Mouse (Mus musculus) forebrain, embryonic 10.5 days (tissue): ENCODE data around the gene Nxph3. TPM values are rescaled to one million over a fixed set of nuclear protein-coding genes. Genes with fewer than 3 reads are reported as not detected.

ENCODE experiments used
- DNase-seq: peaks from one replicate; pipeline ENCODE4 v3.0.0-alpha.2; 2017; ENCODE audit warnings: low spot score; ENCODE audit errors: extremely low spot score
- H3K27ac ChIP-seq: fragments of 300-500 bp; sonication (generic); 2 replicates; pipeline ENCODE4 v1.5.1; 2016; ENCODE audit warnings: mild to moderate bottlenecking
- H3K27me3 ChIP-seq: fragments of 300-500 bp; sonication (generic); 2 replicates; pipeline ENCODE4 v1.6.1; 2016; ENCODE audit warnings: mild to moderate bottlenecking; ENCODE audit not compliant: poor library complexity, severe bottlenecking
- H3K36me3 ChIP-seq: fragments of 300-500 bp; sonication (generic); replicated peaks from 2 replicates; pipeline ENCODE4 v1.6.1; 2016; ENCODE audit warnings: mild to moderate bottlenecking, moderate library complexity
- H3K4me1 ChIP-seq: fragments of 300-500 bp; sonication (generic); 2 replicates; pipeline ENCODE4 v1.6.1; 2016
- H3K4me3 ChIP-seq: fragments of 300-500 bp; sonication (generic); 2 replicates; pipeline ENCODE4 v1.5.1; 2016; ENCODE audit warnings: mild to moderate bottlenecking, moderate library complexity
- H3K9me3 ChIP-seq: fragments of 300-500 bp; sonication (generic); 2 replicates; pipeline ENCODE4 v1.6.1; 2016; ENCODE audit warnings: mild to moderate bottlenecking, moderate library complexity
- WGBS: fragments of 180-500 bp; shearing (Covaris S2); methylation state at CpG from one replicate; pipeline ENCODE4 v1.1.7; 2016; 5-methylcytosine and 5-hydroxymethylcytosine counted together
- polyA plus RNA-seq: library from polyadenylated mRNA; unstranded; fragments of >200 nt; fragmentation: Nextera tagmentation; extraction: Ambion mirVana; gene quantifications from 2 replicates; pipeline ENCODE4 v1.2.1, GENCODE M21; 2016

The Nxph3 gene
- polyA plus RNA-seq, 1 experiment from 2014 or later: 0.36 TPM

DNA sequence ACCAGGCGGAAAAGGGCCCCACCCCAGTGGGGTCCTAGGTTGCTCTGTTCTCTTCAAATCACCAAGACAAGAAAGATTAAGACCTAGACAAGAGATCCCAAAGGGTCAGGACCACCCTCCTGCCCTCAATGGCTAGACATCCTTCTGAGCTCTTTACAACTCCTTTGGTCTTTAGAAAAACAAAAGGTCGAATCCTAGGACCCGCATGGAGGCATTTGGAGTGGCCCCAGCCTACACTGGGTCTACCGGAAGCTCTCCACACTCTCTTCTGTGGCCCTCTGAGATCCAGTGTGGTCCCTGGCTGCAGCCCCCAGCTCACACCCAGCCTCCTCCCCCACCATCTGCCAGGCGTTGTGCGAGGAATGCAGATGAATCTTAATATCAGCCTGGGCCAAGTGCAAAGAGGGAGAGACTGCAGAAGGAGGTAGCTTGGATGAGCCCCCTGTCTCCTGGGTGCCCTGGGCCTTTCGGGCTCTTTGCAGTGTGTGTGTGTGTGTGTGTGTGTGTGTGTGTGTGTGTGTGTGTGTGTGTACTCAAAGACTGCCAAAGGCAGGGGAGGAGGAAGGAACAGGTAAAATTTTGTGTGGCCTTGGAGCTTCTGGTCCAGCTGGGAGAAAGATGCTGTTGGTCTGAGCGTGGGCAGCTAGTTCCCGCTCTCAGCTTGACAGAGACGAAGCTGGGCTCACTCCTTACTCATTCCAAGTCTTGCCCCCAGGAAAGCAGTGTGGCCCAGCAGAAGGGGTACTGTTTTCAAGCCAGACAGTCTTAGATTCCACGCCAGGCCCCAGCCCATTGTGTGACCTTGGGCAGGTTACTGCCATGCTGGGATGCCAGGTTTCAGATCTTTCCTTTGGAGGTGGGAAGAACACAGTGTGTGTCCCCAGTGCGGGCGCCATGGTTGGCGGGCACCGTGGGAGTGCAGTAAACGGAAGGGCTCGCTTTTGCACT is 1.3 kb upstream of the Nxph3 start:
- 35% methylated on average over 17 of the region's 17 CpGs for WGBS
- Histone ChIP-seq H3K27me3 (peaks cover 89% of the 10 kb centered on the region), H3K36me3 (no peaks in the 10 kb centered on the region), H3K4me1 (peaks cover 72% of the 10 kb centered on the region), H3K27ac (peak overlapping the region; percentile 71), H3K4me3 (peak overlapping the region; percentile 16; the same call in 1 of the 2 replicates), H3K9me3 (no peaks in the 10 kb centered on the region)
- no peak for DNase-seq

DNA sequence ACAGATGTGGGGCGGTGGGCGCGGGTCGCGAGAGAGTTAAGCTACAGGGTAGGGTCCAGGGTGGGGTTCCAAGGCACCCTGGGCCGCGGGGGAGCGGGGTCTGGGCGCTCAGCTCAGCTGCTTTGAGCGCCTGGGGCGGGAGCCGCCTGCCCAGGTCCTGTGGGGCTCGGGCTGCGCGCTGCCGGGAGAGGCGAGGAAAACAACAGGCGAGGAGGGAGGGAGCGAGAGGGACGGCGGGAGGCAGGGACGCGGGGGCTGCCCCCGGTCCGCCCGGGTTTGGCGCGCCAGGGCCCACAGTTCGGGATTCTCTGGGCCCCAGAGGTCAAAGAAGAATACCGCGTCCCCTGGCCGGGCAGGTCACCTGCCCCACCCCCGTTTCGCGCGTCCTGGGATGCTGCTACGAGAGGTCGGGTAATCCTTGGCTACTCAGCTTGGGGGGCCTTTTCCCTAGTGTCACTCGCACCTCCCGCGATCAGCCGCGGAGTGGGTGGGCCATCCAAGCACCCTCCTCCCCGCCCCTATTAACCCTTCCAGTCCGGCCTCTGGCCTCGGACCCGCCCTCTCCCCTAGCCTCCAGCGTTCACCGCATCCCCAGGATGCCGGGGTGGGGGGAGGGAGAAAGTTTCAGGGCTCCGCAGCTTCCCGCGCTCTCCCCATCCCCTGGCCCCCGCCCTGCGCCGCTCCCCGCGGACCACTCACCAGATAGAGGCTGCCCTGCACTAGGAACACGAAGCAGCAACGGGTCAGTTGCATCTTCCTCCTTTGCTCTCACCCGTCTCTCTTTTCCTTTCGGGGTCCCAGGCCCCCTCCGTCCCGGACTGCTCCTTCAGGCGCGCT is 691 bp downstream of the Nxph3 start:
- peak; percentile 50 for DNase-seq
- H3K4me1 ChIP-seq: peaks cover 55% of the 10 kb centered on the region
- H3K27me3 ChIP-seq: peaks cover 93% of the 10 kb centered on the region
- peak overlapping the region; percentile 67 for H3K4me3 ChIP-seq
- peak overlapping the region; percentile 66 for H3K27ac ChIP-seq
- H3K9me3 ChIP-seq: no peaks in the 10 kb centered on the region
- no peaks in the 10 kb centered on the region for H3K36me3 ChIP-seq
- WGBS: 1% methylated on average over 65 of the region's 66 CpGs

DNA sequence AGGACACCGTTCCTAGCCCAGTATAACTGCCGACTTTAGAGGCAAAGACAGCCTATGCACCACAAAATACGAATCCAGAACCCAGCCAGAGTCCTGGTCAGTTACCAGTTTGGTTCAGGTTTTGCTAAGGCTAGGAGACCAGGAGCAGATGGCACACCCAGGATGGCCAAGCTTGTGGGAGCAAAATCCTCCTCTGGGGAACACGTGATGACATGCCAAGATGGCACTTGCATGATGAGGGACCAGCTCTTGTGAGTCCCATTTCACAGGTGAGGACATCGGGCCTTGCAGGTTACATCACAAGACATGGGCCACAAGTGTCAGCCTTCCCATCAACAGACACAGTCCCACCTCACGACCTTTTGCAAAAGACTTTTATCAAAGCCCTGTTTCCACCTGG is 2.0 kb downstream of the Nxph3 start:
- 80% methylated on average over 6 of the region's 6 CpGs for WGBS
- no peaks in the 10 kb centered on the region for H3K9me3 ChIP-seq
- H3K4me1 ChIP-seq: peaks cover 58% of the 10 kb centered on the region
- H3K36me3 ChIP-seq: no peaks in the 10 kb centered on the region
- no peak overlapping the region for H3K4me3 ChIP-seq
- peaks cover 100% of the 10 kb centered on the region for H3K27me3 ChIP-seq
- no peak for DNase-seq
- H3K27ac ChIP-seq: no peak overlapping the region

DNA sequence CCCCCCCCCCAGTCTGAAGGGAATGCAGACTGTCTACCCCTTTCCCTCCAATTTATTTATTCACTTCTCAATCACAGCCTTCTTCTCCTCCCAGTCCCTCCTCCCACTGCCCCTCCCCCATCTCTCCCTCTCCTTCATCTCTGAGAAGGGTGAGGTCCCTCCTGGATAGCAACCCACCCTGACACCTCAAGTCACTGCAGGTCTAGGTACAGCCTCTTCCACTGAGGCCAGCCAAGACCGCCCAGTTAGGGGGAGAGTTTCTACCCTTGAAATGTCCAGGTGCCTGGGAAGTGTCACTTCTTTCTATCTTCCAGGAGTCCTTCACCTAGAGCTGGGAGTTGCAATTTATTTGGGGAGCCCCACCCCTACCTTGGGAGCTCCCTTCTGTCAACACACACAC is 2.5 kb downstream of the Nxph3 start:
- DNase-seq: no peak
- no peak overlapping the region for H3K27ac ChIP-seq
- peaks cover 56% of the 10 kb centered on the region for H3K4me1 ChIP-seq
- peaks cover 100% of the 10 kb centered on the region for H3K27me3 ChIP-seq
- no peaks in the 10 kb centered on the region for H3K36me3 ChIP-seq
- WGBS: 90% methylated on average over 1 of the region's 1 CpGs
- H3K9me3 ChIP-seq: no peaks in the 10 kb centered on the region
- H3K4me3 ChIP-seq: no peak overlapping the region

DNA sequence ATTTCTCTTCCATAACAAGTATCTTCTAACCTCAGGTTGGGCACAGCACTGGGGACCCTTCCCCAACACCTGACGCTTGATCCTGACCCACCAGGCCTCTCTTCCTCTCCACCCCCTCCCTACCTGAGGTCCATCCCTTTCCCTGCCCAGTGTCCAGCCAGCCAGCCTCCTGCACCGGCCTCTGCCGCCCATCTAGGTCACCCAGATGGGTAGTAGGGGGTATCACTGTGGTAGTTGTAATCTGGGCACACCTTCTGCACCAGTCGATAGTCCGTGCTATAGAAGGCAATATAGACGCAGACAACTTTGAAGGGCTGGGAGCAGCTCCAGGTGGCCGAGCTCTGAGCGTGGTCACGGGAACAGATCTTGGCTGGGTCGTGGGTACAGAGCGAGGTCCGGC is 3.7 kb downstream of the Nxph3 start:
- H3K36me3 ChIP-seq: no peaks in the 10 kb centered on the region
- no peak overlapping the region for H3K27ac ChIP-seq
- WGBS: 89% methylated on average over 12 of the region's 12 CpGs
- no peak for DNase-seq
- H3K4me3 ChIP-seq: no peak overlapping the region
- H3K4me1 ChIP-seq: peaks cover 48% of the 10 kb centered on the region
- no peaks in the 10 kb centered on the region for H3K9me3 ChIP-seq
- peaks cover 95% of the 10 kb centered on the region for H3K27me3 ChIP-seq

DNA sequence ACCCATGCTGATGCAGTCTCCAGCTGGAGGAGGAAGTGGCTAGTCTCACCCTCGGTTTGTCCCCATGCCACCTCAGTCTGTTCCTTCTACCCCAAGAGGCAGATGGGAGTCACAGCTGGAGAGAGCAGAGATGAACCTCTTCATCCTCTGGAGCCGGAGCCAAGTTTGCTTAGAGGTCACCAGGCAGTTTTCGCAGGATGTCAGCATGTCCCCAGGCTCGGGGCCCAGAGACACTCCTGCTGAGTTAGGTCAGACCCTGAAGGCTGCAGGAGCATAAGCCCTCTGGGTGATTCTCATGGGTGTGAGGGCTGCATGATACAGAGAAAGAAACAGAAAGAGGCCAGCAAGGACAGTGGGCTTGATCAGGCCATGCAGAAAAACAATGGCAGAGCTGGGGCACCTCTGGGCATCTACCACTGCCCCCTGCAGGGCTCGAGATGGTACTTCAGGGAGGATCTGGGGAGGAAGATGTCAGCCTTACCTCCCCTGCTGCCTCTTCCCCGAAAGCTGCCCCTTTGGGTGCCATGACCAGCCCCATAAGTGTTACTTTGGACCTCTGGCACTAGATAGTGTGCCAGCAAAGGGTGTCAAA is 5.1 kb downstream of the Nxph3 start:
- no peak for DNase-seq
- H3K27me3 ChIP-seq: peaks cover 81% of the 10 kb centered on the region
- WGBS: 81% methylated on average over 6 of the region's 6 CpGs

DNA sequence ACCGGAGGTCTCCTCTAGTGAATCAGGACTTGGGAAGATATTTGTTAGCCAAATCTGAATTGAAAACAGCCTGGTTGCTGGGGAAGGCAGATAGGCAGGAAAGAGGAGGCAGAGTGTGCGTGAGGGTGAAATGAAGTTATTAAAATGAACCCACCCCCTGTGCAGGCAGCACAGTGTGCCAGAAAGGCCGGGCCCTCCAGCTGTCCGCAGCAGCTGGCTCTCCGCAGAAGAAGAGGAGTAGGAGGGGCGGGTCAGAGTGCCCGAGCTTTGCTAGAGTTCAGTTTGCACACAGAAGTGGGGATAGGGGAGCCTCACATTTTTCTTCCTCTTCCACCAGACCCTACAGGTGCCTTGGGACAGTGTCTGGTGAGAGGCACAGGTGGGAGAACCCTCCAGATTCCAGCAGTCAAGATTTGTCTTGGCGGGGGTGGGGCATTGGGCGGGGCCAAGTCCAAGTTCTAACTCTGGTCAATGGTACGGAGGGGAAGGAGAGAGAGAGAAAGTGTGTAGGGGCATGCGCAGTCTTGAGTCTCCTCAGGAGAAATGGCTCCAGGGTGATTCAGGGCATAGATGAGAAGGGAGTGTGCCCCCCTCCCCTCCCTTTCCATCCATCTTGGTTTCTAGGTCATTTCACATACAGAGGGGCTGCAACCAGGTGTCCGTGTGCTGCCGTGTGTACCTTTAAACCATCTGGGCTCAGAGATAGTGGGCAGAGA is 6.0 kb downstream of the Nxph3 start:
- Histone ChIP-seq H3K27ac (no peak overlapping the region), H3K27me3 (peaks cover 73% of the 10 kb centered on the region), H3K4me1 (peaks cover 41% of the 10 kb centered on the region), H3K4me3 (no peak overlapping the region), H3K36me3 (no peaks in the 10 kb centered on the region), H3K9me3 (no peaks in the 10 kb centered on the region)
- DNase-seq: no peak
- WGBS: 66% methylated on average over 13 of the region's 13 CpGs

More for the DNA sequence above, 5.1 kb downstream of the Nxph3 start:
- Histone ChIP-seq H3K4me1 (peaks cover 42% of the 10 kb centered on the region), H3K9me3 (no peaks in the 10 kb centered on the region), H3K27ac (no peak overlapping the region), H3K36me3 (no peaks in the 10 kb centered on the region), H3K4me3 (no peak overlapping the region)

DNA sequence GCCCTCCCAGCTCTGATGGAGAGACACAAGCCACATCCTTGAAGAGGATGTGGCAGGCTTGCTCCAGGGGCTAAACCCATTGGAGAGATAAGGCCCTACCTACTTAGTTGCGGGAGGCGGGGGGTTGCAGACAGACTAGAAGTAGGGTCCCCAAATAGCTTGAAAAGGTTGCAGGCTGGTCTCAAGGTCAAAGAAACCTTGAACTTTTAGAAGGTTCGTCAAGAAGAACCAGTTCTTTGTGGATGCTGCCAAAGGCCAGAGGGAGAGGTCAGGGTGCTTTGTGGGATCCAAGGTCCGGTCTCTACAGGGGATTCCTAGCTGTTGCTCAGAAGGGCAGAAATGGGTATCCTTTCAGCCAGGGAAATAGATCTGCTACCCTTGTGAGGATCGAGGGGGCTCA is 6.6 kb downstream of the Nxph3 start:
- Histone ChIP-seq H3K4me3 (no peak overlapping the region), H3K27me3 (peaks cover 67% of the 10 kb centered on the region), H3K4me1 (peaks cover 35% of the 10 kb centered on the region), H3K9me3 (no peaks in the 10 kb centered on the region), H3K27ac (no peak overlapping the region), H3K36me3 (no peaks in the 10 kb centered on the region)
- no peak for DNase-seq
- 78% methylated on average over 5 of the region's 5 CpGs for WGBS

DNA sequence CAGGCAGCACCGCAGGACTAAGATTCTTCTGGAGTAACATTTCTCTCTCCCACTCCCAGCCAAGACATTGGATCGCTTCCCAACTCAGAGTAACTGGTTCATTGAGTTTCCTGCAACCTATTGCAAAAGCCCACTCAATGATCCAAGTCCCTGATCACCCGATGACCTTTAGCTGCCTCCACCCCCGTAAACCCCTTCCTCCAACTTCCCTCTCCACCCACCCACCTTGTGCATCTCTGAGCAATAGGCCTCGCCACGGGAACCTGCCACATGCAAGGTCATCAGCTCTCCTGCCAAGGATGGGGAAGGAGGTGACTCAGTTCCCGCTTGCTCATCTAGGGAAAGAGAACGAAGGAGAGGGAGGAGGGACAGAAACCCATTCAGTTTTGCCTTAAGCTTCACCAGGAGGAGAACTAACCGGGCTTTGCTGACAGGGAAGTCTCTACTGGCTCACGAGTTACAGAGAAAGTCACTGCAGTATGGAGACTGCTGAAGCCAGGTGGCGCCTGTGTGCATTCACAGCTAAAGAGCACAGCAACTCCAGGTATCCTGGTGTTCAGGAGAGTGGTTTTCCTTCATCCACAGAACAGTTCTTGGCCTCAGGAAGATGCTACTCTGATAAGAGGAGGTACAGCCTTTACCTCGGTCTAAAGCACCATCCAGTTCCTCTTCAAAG is 7.2 kb downstream of the Nxph3 start:
- no peak for DNase-seq
- Histone ChIP-seq H3K4me3 (no peak overlapping the region), H3K36me3 (no peaks in the 10 kb centered on the region), H3K27me3 (peaks cover 61% of the 10 kb centered on the region), H3K4me1 (peaks cover 34% of the 10 kb centered on the region), H3K27ac (no peak overlapping the region), H3K9me3 (no peaks in the 10 kb centered on the region)
- 51% methylated on average over 12 of the region's 12 CpGs for WGBS

DNA sequence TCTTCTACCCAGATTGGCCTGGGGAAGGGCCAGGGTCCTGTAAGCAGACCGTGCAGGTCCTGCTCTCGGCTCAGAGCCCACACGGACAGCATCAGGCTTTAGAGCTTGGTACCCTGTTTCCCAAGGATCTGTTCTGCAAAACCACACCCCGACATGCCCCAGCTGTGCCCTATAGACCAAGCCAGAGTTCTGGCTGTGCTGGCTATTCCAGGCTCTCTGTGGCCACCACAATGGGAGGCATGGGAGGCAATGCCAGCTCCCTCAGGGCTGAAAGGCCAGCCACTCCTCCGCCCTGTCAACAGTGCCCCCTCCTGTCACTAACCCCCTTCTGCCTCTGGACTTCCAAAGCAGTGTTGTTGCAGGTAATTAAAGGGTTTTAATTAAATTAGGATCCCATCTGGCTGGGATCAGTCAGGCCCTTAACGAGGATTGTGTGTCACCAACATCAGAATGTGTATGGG is 10.1 kb downstream of the Nxph3 start:
- 34% methylated on average over 6 of the region's 6 CpGs for WGBS

DNA sequence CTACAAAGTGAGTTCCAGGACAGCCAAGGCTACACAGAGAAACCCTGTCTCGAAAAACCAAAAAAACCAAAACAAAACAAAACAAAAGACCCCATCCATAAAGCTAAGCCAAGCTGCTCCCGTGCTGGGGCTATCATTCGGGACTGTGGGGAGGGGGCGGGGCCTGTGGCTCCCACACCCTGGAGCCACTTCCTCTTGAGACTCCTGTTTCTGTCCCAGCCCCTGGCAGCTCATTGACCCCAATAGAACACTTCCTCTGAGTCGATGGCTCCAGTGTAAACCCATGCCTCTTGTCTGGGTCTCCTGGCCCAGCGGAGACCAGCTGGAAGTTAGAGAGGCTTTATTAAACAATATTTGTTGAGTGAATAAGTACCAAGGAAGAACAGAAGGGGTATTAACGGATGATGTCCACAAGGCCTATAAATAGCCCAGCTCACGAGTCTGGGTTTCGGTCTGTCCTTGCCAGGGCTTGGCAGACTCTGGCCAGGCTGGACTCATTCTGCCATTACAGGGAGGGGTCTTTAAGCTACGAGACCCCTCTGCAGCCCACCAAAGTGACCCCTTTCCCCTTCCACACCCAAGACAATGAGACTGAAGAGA is 10.7 kb downstream of the Nxph3 start:
- H3K4me1 ChIP-seq: peaks cover 35% of the 10 kb centered on the region
- no peak overlapping the region for H3K4me3 ChIP-seq
- H3K27me3 ChIP-seq: peaks cover 26% of the 10 kb centered on the region
- peak overlapping the region; percentile 45; the same call in 1 of the 2 replicates for H3K27ac ChIP-seq
- H3K9me3 ChIP-seq: no peaks in the 10 kb centered on the region
- H3K36me3 ChIP-seq: no peaks in the 10 kb centered on the region
- no peak for DNase-seq
- WGBS: 68% methylated on average over 10 of the region's 10 CpGs

More for the DNA sequence above, 10.1 kb downstream of the Nxph3 start:
- no peaks in the 10 kb centered on the region for H3K9me3 ChIP-seq
- peak overlapping the region; percentile 45 for H3K27ac ChIP-seq
- peaks cover 32% of the 10 kb centered on the region for H3K27me3 ChIP-seq
- no peak for DNase-seq
- no peak overlapping the region for H3K4me3 ChIP-seq
- H3K4me1 ChIP-seq: peaks cover 37% of the 10 kb centered on the region
- H3K36me3 ChIP-seq: no peaks in the 10 kb centered on the region
